Mouse (Mus musculus): ENCODE data around the gene Adm.
"Not testable (repeated sequence)": the region's sequence is repeated elsewhere in the genome, so short reads cannot be mapped to it uniquely, and the experiment has no call there.

Gene Adm

DNA sequence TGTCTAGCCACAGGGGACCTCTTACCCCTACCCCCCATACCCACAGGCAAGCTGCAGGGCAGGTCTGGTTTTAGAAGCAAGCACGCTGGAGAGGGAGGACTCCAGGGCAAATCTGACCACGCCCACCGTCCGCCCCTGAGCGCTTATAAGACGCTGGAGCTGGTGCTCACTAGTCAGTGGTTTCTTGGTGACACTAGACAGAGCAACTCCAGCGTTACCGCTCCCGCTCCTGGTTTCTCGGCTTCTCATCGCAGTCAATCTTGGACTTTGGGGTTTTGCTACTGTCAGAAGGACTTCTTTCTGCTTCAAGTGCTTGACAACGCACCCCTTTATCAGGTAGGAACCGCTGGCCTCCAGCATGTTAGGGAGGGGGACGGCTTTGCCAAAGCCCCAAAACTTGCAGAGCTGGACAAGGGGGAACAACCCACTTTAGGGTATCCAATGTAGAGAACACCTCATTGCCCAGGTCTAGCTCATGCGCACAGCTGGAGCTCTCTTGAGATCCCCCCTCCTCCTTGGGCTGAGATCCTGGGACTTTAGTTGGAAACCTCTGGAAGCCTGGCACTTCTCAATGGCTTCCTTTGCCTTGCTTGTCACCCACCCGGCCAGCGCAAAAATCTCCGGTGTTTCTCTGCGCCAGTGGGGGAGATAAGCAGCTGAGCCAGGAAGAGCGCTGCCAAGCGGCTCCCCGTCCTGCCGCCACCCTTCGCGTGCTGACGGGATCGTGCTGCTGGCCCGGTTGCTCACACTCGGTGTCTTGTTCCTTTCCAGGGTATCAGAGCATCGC lies at the start of gene Adm:
Gene Adm (plus strand): TSS at position 176 of the 787 bp plus-strand sequence.
- peak; percentile 59 to 61 for DNase-seq (ENCODE audit: low spot score in 2 of 2)

DNA sequence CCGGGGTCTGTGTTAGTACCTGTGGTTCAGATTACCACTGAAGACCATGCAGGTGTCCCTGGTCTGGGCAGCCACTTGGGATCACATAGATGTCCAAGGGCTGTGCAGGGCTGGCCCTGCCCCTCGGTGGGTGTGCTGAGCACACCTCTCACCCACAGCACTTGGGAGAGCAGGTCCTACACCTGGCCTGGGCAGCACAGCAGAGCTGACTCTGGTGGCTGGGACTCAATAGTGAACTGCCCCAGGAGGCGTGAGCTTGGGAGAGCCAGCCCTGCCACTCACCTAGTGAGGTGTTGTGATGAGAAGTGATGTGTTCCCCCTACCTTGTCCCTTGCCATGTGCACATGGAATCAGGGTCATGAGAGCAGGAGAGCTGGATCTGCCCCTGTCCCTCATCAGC lies 43.8 kb upstream of the Adm start:
- DNase-seq (ENCODE audit: low spot score in 2 of 2): no peak

DNA sequence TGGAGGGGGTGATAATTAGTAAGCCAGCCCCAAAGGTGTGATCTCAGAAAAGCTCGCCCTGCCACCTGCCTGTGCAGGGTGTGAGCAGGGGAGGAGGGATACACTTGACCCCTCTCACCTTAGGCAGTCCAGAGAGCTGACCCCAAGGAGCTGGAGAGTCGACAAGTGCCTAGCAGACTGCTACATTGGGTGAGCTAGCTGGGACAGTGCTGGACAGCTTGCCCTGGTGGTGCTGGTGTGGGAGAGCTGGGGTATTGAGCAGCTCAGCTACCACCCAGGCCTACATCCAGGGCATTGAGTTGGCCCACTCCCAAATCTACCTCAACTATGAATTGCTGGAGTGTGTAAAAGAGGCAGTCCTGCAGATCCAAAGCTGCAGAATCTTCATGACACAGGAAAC lies 43.3 kb upstream of the Adm start:
- DNase-seq (ENCODE audit: low spot score in 2 of 2): no peak

DNA sequence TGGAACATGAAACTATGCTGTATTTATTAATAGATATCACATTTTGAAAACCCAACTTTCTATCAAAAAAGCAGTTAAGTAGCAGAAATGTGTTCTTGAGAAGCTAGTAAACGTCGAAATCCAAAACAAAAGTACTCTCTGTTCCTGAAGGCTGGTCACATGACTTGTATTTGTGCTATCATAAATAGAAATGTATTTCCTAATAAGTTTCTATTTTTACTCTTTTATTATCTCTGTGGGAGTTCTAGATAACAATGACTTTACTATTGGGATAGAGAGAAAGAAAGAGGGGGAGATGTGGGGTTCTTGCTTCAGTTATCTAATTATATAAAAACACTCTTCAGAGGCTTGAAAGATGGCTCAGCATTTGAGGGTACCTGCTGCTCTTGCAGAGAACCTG lies 42.2 kb upstream of the Adm start:
- no peak for DNase-seq (ENCODE audit: low spot score in 2 of 2)

DNA sequence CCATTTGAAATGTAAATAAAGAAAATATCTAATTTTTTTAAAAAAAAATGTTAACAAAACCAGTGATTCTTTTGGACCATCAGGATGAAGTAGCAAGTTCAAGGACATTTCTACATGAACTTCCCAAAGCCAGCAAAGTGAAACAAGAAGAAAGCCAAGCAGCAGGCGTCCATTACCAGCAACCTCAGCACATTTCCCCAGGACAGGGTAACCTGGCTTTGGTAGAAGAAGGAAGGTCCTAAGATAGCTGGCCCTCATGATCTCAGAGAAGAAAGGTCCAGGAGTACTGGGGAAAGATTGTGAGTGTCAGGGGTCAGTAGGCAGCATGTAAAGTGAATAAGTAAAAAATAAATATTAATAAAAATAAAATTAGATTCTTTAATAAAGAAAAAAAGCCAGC lies 39.7 kb upstream of the Adm start:
- no peak for DNase-seq (ENCODE audit: low spot score in 2 of 2)

DNA sequence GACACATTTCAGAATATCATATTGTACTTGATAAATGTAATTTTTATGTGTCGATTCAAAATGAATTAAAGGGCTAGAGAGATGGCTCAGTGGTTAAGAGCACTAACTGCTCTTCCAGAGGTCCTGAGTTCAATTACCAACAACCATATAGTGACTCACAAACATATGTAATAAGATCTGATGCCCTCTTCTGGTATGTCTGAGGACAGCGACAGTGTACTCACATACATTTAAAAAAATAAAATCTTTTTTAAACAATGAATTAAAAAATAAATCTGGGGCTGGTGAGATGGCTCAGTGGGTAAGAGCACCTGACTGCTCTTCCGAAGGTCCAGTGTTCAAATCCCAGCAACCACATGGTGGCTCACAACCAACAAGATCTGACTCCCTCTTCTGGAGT lies 33.5 kb upstream of the Adm start:
- DNase-seq (ENCODE audit: low spot score in 2 of 2): not testable (repeated sequence)

DNA sequence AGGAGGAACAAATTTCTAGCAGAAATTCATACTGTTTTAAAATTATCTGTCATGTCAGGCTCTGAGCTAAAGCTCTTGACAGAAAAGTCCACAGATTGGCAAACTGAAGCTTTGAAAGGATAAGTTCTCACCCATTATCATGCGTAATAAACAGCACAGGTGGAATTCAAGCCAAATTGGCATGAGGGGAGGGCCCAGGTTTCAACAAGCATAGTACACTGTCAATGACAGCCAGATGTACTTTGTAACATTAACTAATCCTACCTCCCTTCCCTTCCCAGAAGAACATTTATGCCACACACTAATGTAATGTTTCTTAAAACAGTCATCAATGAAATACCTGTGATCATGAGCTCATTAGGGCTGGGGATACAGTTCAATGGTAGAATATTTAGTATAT lies 30.3 kb upstream of the Adm start:
- DNase-seq (ENCODE audit: low spot score in 2 of 2): no peak

DNA sequence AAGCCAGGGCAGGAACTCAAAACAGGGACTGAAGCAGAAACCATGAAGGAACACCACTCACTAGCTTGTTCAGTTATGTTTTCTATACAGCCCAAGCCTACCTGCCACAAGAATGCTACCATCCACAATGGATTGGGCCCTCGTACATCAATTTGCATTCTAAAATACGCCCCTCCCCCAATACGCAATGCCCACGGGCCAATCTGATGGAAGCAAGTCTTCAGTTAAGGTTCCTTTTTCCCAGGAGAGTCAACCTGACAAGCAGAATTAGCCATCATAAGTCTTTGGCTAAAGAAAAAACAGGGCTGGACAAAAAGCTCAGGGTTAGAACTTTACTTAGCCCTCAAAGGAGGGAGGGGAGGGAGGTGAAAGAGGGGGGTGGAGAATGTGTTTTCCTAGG lies 22.0 kb upstream of the Adm start:
- no peak for DNase-seq (ENCODE audit: low spot score in 2 of 2)

DNA sequence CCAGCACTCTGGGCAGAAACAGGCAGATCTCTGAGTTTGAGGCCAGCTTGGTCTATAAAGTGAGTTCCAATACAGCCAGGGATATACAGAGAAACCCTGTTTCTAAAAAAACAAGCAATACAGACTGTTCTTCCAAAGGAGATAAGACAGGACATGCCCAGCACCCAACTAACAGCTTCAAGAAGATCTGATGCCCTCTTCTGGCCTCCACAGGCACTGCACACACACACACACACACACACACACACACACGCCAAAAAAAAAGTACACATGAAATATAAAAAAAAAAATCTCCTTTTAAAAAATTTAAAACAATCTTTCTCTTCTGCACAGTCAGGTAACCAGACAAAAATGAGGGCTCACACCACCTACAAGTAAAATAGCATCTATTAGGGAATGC lies 20.6 kb upstream of the Adm start:
- no peak for DNase-seq (ENCODE audit: low spot score in 2 of 2)

DNA sequence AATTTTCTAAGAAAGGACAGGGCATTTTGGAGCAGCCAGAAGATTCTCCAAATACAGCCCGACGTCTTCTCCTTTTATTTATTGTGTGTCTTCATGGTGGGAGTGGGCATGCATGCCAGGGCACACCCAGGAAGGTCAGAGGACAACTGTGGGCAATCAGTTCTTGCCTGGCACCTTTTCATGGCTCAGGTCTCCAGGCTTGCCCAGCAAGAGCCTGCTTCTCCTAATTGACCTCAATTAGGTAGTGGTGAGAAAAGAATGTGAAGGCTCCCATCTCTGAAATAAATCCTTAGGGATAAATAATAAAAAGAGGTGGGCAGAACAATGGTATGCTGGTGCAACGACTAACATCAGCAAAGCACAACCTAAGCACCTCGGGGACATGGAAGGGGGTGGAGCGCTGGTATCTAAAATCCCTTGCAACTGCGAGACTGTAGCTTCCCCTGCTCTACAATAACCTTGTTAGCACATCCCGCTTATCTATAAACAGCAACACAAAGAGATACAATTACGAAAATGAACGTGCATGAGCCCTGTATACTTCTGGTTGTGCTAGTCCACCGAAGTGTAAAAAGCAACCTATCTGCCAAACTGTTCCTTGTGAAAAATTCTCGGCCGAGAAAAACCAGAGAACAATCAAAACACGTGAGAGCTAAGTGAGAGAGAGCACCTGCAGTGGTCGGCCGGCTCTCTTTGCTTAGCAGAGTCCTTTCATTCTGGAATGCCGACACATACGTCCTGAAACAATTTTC lies 13.9 kb upstream of the Adm start:
- no peak for DNase-seq (ENCODE audit: low spot score in 2 of 2)

DNA sequence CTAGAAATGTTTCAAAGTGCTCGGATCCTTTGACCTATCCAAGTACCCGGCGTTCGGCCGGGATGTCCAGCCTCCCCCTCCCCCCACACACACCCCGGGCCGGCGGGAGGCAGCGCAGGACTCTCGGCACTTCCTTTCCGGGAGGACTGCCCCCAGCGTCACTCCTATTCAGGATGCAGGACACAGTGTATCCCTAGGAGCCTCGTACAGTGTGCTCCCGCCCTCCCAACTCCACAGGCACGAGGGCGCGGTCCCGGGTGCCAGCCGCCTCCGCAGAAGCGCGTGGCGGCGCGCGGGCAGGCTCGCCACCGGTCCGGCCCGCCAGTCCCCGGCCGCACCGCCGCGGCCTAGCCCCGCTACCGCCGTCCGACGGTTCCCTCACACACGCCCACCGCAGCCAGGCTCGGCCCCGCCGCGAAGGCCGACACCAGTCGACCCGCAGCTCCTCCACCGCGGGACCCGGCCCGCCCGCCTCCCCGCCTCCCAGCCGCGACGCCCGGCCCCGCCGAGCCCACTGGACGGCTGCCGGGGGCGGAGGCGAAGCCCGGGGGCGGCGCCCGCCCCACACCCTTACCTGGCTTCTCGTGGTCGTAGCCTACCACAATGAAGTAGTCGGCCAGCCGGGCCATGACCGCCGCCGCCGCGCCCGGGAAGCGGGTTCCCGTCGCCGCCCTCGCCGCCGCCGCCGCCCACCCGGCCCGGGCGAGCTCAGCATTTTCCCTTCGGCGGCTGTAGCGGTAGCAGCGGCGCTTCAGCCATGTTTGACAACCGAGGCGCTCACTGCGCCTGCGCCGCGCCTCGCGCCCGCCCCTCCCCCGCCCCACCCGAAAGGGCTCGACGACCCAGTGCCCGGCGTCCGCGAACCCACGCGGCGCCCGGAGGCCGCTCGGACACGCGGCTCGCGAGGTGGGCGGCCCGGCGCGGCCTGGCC lies 13.1 kb upstream of the Adm start, which contains the start of gene Sbf2:
Gene Sbf2 (minus strand): TSS at position 790 of the 931 bp plus-strand sequence.
- peak; percentile 40 to 51 for DNase-seq (ENCODE audit: low spot score in 2 of 2)

DNA sequence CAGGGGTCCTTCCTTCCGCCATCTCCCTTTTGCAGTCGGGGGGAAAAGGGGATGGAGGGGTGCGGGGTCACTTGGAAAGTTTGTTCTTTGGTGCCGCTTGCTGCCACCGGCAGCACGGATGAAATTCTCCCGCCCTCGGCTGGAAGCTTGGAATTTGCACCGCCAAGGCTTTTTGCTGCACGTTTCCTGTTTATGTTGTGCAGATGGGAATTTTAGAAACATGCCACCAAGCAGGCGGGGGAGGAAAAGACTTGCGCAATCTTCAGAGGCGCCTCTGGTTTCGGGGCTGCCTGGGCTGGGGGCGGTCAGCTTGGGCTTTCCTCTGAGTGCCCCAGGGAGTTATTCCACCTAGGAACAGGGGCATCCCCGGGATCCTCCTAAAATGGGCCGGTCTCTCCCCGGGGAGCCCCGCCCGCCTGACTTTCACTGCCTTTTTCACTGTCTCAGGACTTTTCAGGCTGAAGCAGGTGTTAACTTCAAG lies 12.3 kb upstream of the Adm start:
- peak in 1 of 2 experiments; percentile 35 for DNase-seq (ENCODE audit: low spot score in 2 of 2)

DNA sequence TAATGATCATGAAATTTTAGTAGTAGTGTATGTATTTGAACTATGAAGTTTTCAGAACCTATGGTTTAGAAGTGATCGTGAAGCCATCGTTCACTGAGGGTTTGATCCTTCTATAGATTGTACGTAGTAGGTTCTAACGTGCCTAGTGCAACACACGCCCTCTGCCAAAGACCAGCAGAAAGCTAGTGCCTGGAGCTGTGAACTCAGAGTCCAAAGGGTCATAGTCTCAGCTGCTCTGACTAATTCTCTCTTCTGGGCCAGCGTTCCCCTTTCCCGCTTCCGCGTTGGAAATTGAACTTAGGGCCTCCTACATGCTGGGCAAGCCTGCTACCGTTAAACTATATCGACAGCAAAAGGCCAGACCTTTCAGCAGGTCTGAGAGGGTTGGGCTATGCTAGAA lies 11.7 kb upstream of the Adm start:
- DNase-seq (ENCODE audit: low spot score in 2 of 2): no peak

DNA sequence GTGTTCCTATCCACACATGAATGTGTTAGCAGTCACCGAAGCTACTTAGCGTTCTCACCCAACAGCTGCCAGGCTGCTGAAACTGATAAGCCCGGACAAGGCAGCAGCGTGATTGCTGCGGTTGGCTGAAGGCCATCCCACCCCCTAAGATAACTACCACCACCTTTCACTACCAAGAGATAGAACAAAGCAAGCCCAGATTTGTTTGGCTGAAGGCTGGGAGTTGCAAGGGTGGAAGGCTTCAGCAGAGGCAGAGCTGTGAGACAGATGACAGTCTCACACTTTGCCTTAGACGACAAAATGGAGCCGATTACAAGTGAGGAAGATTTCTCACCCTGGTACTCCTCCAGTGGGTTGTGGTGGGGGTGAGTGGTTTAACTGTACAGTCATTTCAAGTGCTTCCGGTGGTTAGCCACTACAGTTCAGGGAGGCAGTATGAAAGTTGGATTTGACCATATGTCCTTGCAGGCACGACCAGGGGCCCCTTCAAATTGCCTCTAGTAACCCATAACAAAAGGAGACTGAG lies 8.3 kb upstream of the Adm start:
- no peak for DNase-seq (ENCODE audit: low spot score in 2 of 2)

DNA sequence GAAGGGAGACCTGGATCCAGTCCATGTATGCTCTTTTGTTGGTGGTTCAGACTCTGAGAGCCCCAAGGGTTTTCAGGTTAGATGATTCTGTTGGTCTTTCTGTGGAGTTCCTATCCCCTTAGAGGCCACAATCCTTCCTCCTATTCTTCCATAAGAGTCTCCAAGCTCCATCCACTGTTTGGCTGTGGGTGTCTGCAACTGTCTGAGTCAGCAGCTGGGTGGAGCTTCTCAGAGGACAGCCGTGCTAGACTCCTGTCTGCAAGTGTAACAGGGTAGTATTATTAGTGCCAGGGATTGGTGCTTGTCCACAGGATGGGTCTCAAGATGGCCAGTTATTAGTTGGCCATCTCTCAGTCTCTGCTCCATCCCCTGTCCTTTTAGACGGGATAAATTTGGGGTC lies 3.4 kb upstream of the Adm start:
- no peak for DNase-seq (ENCODE audit: low spot score in 2 of 2)

DNA sequence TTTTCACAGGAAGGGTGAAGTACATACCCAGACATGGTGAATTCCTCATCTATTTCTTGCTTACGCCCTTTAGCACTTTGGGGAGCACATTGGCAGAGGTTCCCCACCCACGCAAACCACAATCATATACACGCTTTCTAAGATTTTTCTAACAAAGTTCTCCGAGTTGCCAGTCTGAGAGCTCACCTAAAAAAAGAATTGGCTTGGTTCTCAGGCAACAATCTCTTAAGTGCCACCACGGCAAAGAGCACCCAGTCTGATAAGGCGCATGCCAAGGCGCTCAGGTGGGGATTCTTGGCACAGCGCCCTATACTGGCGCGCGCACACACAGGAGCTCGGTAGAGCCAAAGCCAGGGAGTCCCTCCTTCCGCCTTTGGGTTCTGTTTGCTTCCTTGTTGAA lies 2.5 kb upstream of the Adm start:
- no peak for DNase-seq (ENCODE audit: low spot score in 2 of 2)

DNA sequence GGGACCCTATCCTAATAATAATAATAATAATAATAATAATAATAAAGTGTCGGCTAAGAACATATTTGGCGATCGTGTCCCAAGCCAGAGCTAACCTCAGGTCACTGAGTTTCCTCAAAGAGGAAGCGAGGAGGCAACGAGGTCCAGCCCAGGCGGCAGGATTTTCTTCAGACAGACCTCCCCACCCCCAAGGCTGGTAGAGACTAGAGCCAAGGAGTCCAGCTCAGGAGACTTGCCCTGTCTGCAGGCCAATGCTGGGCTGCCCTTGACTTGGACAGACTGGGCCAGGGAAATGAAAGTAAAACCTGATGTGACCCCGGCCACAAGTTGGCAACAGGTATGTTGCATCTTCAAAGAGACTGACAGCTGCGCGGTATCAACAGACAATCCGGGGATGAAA lies 2.0 kb upstream of the Adm start:
- DNase-seq (ENCODE audit: low spot score in 2 of 2): no peak

DNA sequence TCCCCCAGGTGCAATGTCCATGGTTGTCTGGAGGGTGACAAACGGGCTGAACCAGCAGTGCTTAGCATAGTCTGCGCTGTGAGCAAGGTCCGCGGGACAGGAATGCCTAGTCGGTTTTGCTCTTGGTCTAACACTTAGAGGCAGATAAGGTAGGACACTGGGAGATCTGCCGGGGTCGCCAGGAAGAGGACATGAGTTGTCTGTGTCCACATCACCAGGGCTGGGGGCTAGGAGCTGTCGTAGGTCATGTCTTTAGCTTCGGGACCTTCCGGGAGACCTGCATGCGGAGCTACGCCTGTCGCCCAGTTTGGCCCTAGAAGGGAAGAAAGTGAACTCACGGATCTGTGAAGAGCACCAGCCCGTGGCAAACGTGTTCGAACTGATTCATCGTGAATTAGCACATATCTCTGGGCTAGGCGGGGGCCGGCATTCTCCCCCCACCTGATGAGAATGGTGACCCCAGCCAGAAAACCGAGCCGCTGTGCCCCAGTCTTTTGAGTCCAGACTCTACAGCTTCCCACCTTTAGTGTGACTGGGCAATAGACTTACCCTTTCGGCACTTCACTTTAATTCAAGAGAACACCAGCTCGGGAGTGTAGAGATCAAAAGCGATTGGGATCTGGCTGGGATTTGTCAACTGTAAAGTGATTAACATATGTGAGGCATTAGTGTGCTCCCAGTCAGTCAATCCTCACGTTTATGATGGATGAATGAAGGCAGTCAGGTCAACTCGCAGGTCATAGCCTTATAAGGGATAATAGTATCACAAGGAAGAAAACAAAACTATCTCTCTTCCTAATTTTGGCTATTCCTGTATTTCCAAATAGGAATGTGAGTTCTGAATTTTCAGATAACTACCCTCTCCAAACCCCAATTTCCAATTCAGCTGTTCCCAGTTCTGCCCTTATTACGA lies 1.0 kb upstream of the Adm start:
- no peak for DNase-seq (ENCODE audit: low spot score in 2 of 2)

DNA sequence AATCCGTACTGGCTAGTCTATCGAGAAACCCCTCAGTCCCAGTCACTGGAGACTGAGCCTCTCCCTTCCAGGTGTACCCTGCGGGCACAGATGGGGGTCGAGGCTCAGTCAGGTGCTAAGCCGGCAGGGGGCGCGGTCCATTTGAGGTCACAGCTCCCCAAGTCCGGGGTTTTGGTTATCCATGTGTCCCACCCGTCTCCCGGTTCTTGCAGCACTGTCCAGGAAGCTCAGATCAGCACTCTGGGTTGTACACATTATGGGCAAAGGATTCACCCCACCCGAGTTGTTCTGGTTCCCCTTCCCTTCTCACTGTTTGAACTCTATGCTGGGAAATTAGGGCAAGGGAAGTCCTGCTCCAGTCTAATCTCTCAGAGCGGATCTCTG lies 370 bp upstream of the Adm start:
- DNase-seq (ENCODE audit: low spot score in 2 of 2): no peak

DNA sequence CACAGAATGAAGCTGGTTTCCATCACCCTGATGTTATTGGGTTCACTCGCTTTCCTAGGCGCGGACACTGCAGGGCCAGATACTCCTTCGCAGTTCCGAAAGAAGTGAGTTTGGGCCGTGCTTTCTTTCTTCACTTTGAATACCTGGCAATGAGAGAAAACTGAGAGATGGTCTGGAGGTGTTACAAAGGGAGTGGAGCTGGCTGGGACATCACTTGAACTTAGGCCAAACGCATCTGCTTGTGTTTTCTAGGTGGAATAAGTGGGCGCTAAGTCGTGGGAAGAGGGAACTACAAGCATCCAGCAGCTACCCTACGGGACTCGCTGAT lies 776 bp downstream of the Adm start:
- no peak for DNase-seq (ENCODE audit: low spot score in 2 of 2)

All from spleen, postnatal 36 days (tissue).